Mouse (Mus musculus) forebrain, embryonic 16.5 days (tissue): Measurements from ENCODE around the gene Taf3. TPM values are rescaled to one million over a fixed set of nuclear protein-coding genes. Genes with fewer than 3 reads are reported as not detected.

Source experiments
- ATAC-seq: fragments of 200-750 bp; cut with Nextera tagmentation; 2 replicates; pipeline ENCODE4 v1.8.0; 2017; ENCODE audit warnings: mild to moderate bottlenecking, moderate library complexity
- H3K27ac ChIP-seq: fragments of 300-500 bp; sonication (generic); 2 replicates; pipeline ENCODE4 v1.5.1; 2014; ENCODE audit warnings: low read length, control low read depth
- H3K27me3 ChIP-seq: fragments of 300-500 bp; sonication (generic); replicated peaks from 2 replicates; pipeline ENCODE4 v1.6.1; 2014; ENCODE audit warnings: low read length; ENCODE audit not compliant: control insufficient read depth, insufficient read depth
- H3K36me3 ChIP-seq: fragments of 300-500 bp; sonication (generic); 2 replicates; pipeline ENCODE4 v1.6.1; 2014; ENCODE audit not compliant: control insufficient read depth, insufficient read depth
- H3K4me1 ChIP-seq: fragments of 300-500 bp; sonication (generic); replicated peaks from 2 replicates; pipeline ENCODE4 v1.6.1; 2014; ENCODE audit warnings: low read length; ENCODE audit not compliant: control insufficient read depth, insufficient read depth
- H3K4me2 ChIP-seq: fragments of 300-500 bp; sonication (generic); 2 replicates; pipeline ENCODE4 v1.6.1; 2014; ENCODE audit warnings: mild to moderate bottlenecking, low read length, control low read depth
- H3K4me3 ChIP-seq: fragments of 300-500 bp; sonication (generic); replicated peaks from 2 replicates; pipeline ENCODE4 v1.5.1; 2014; ENCODE audit warnings: mild to moderate bottlenecking, low read length, control low read depth
- H3K9ac ChIP-seq: fragments of 300-500 bp; sonication (generic); replicated peaks from 2 replicates; pipeline ENCODE4 v1.6.1; 2014; ENCODE audit warnings: low read depth, low read length, control low read depth
- H3K9me3 ChIP-seq: fragments of 300-500 bp; sonication (generic); 2 replicates; pipeline ENCODE4 v1.6.1; 2016; ENCODE audit warnings: low read length; ENCODE audit not compliant: control insufficient read depth
- WGBS: fragments of 180-500 bp; shearing (Covaris S2); extraction: QIAGEN DNeasy Blood & Tissue Kit; methylation state at CpG from one replicate; pipeline ENCODE4 v1.1.7; 2014; 5-methylcytosine and 5-hydroxymethylcytosine counted together
- polyA plus RNA-seq: library from polyadenylated mRNA; unstranded; fragments of >200 nt; fragmentation: Nextera tagmentation; extraction: Ambion mirVana; gene quantifications from 2 replicates; pipeline ENCODE4 v1.2.1, GENCODE M21; 2015

Gene Taf3
- polyA plus RNA-seq, 1 experiment from 2014 or later, result 14.3 TPM

- no peak overlapping the region for H3K4me2 ChIP-seq
- 83% methylated on average over 3 of the region's 3 CpGs for WGBS
- H3K27ac ChIP-seq, result no peak overlapping the region
- no peak overlapping the region for H3K4me3 ChIP-seq
- no peak overlapping the region for H3K9ac ChIP-seq
- no peaks in the 10 kb centered on the region for H3K36me3 ChIP-seq
- H3K9me3 ChIP-seq, result no peaks in the 10 kb centered on the region
- peaks cover 2% of the 10 kb centered on the region; the same call in 1 of the 2 replicates for H3K4me1 ChIP-seq
- H3K27me3 ChIP-seq, result no peaks in the 10 kb centered on the region
- no peak for ATAC-seq
Observed at GRCm38 (mm10) chr2:9970579-9970978, 77.8 kb downstream of the Taf3 start.

- Histone ChIP-seq H3K4me3 (no peak overlapping the region), H3K9me3 (no peaks in the 10 kb centered on the region), H3K27me3 (no peaks in the 10 kb centered on the region), H3K27ac (no peak overlapping the region), H3K4me1 (peaks cover 2% of the 10 kb centered on the region; the same call in 1 of the 2 replicates), H3K36me3 (no peaks in the 10 kb centered on the region), H3K9ac (no peak overlapping the region), H3K4me2 (no peak overlapping the region)
- no peak for ATAC-seq
- 90% methylated on average over 4 of the region's 4 CpGs for WGBS
Observed at GRCm38 (mm10) chr2:9970178-9970577, 78.2 kb downstream of the Taf3 start.

DNA sequence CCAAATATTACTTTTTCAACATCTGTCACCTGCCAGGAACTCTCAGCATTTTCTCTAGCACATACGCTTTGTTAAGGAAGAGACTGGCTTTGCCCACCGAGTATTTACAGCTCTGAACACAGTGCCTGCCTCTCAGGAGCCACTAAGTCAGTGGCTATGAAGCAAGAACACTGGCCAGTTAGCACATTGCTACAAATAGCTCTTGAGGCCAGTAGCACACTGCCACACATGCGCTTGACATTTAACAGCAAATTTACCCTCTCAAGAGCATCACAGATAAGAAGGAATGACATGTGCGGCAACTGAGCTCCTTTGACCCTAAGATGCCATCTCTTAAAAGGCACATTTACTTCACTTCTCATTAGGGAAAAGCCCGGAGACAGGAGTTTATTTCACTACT lies 78.7 kb downstream of the Taf3 start:
- H3K9ac ChIP-seq, result no peak overlapping the region
- 92% methylated on average over 5 of the region's 5 CpGs for WGBS
- no peak overlapping the region for H3K27ac ChIP-seq
- H3K9me3 ChIP-seq, result no peaks in the 10 kb centered on the region
- ATAC-seq, result no peak
- no peak overlapping the region for H3K4me3 ChIP-seq
- H3K4me1 ChIP-seq, result peaks cover 2% of the 10 kb centered on the region; the same call in 1 of the 2 replicates
- no peak overlapping the region for H3K4me2 ChIP-seq
- no peaks in the 10 kb centered on the region for H3K36me3 ChIP-seq
- H3K27me3 ChIP-seq, result no peaks in the 10 kb centered on the region

DNA sequence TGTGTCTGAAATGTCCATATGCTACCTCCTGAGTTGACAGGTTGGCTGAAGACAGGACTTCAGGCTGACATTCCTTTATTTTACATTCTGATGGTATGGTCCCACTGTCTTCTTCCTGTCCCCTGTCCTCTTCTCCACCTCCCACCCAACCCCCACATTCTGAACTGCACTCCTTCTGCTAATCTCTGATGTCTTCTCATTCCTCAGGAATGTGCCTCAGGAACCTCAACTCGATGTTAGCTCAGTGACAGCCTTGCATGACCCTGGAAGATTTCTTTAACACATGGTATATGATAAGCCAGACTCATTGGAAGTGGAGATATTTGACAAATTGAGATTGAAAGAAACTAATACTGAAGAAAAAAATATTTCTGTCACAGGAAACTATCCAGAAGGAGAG lies 81.8 kb downstream of the Taf3 start:
- no peaks in the 10 kb centered on the region for H3K9me3 ChIP-seq
- H3K36me3 ChIP-seq, result no peaks in the 10 kb centered on the region
- H3K4me3 ChIP-seq, result no peak overlapping the region
- H3K27ac ChIP-seq, result no peak overlapping the region
- no peak for ATAC-seq
- peaks cover 2% of the 10 kb centered on the region for H3K4me1 ChIP-seq
- 85% methylated on average over 1 of the region's 1 CpGs for WGBS
- H3K9ac ChIP-seq, result no peak overlapping the region
- H3K27me3 ChIP-seq, result no peaks in the 10 kb centered on the region
- H3K4me2 ChIP-seq, result no peak overlapping the region

GRCm38 (mm10) chr2:9965608-9966007 lies 82.8 kb downstream of the Taf3 start:
- H3K27me3 ChIP-seq, result no peaks in the 10 kb centered on the region
- WGBS, result 67% methylated on average over 1 of the region's 1 CpGs
- H3K36me3 ChIP-seq, result no peaks in the 10 kb centered on the region
- H3K27ac ChIP-seq, result no peak overlapping the region
- no peak for ATAC-seq
- no peak overlapping the region for H3K4me2 ChIP-seq
- no peak overlapping the region for H3K9ac ChIP-seq
- H3K4me3 ChIP-seq, result no peak overlapping the region
- H3K9me3 ChIP-seq, result no peaks in the 10 kb centered on the region
- H3K4me1 ChIP-seq, result peaks cover 2% of the 10 kb centered on the region

GRCm38 (mm10) chr2:9962871-9963270 lies 85.5 kb downstream of the Taf3 start:
- Histone ChIP-seq H3K9ac (no peak overlapping the region), H3K9me3 (no peaks in the 10 kb centered on the region), H3K27ac (no peak overlapping the region), H3K27me3 (no peaks in the 10 kb centered on the region), H3K4me2 (no peak overlapping the region), H3K4me3 (no peak overlapping the region), H3K4me1 (peaks cover 2% of the 10 kb centered on the region), H3K36me3 (no peaks in the 10 kb centered on the region)
- ATAC-seq, result no peak

DNA sequence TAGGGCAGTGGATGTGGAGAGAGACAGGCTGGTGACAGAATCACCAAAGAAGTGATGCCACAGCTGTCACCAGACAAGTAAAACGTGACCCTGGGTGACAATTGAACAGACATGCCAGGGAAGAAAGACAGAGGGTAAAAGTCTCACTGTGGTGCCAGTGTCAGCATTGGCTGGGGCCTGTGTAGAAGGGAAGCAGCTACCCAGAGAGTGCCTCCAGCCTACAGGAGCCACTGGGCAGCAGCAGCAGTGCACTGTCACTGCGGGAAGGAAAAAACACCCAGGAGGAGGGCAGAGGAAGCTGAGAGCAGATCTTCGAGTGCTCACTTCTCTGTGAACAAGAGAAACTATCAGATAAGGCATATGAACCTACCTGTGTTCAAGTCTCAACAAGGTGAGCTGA lies 86.7 kb downstream of the Taf3 start:
- Histone ChIP-seq H3K9ac (no peak overlapping the region), H3K27ac (no peak overlapping the region), H3K4me1 (peaks cover 2% of the 10 kb centered on the region), H3K4me3 (no peak overlapping the region), H3K9me3 (no peaks in the 10 kb centered on the region), H3K36me3 (no peaks in the 10 kb centered on the region), H3K27me3 (no peaks in the 10 kb centered on the region), H3K4me2 (no peak overlapping the region)
- 64% methylated on average over 3 of the region's 3 CpGs for WGBS
- no peak for ATAC-seq

- 79% methylated on average over 6 of the region's 6 CpGs for WGBS
- Histone ChIP-seq H3K27ac (no peak overlapping the region), H3K9me3 (no peaks in the 10 kb centered on the region), H3K4me3 (no peak overlapping the region), H3K27me3 (no peaks in the 10 kb centered on the region), H3K4me2 (no peak overlapping the region), H3K9ac (no peak overlapping the region), H3K36me3 (no peaks in the 10 kb centered on the region), H3K4me1 (no peaks in the 10 kb centered on the region; the same call in 1 of the 2 replicates)
- no peak for ATAC-seq
Observed at GRCm38 (mm10) chr2:9958011-9958410, 90.4 kb downstream of the Taf3 start.

GRCm38 (mm10) chr2:9956546-9956945 lies 91.8 kb downstream of the Taf3 start:
- no peak for ATAC-seq
- 62% methylated on average over 2 of the region's 2 CpGs for WGBS

More at GRCm38 (mm10) chr2:9956546-9956945, 91.8 kb downstream of the Taf3 start:
- no peaks in the 10 kb centered on the region for H3K4me1 ChIP-seq
- H3K36me3 ChIP-seq, result no peaks in the 10 kb centered on the region
- no peak overlapping the region for H3K9ac ChIP-seq
- no peaks in the 10 kb centered on the region for H3K27me3 ChIP-seq
- no peak overlapping the region for H3K4me2 ChIP-seq
- no peak overlapping the region for H3K27ac ChIP-seq
- no peaks in the 10 kb centered on the region for H3K9me3 ChIP-seq
- H3K4me3 ChIP-seq, result no peak overlapping the region
